Mouse (Mus musculus) heart, postnatal 0 days (tissue): ENCODE results near the gene Gtf3a. TPM values are rescaled to one million over a fixed set of nuclear protein-coding genes. Genes with fewer than 3 reads are reported as not detected.

Experiments used
- ATAC-seq: fragments of 200-750 bp; cut with Nextera tagmentation; 2 replicates; pipeline ENCODE4 v1.8.0; 2017; ENCODE audit warnings: low read depth, moderate number of reproducible peaks, moderate library complexity; ENCODE audit not compliant: insufficient read depth
- DNase-seq: peaks from one replicate; pipeline ENCODE4 v3.0.0-alpha.2; 2016; ENCODE audit warnings: low spot score
- H3K27ac ChIP-seq: fragments of 300-500 bp; sonication (generic); 2 replicates; pipeline ENCODE4 v1.5.1; 2014; ENCODE audit warnings: low read depth, mild to moderate bottlenecking
- H3K27me3 ChIP-seq: fragments of 300-500 bp; sonication (generic); 2 replicates; pipeline ENCODE4 v1.6.1; 2014; ENCODE audit warnings: low read length, mixed read lengths; ENCODE audit not compliant: control insufficient read depth, insufficient read depth
- H3K36me3 ChIP-seq: fragments of 300-500 bp; sonication (generic); replicated peaks from 2 replicates; pipeline ENCODE4 v1.6.1; 2014; ENCODE audit warnings: low read length, mixed read lengths; ENCODE audit not compliant: control insufficient read depth, insufficient read depth
- H3K4me1 ChIP-seq: fragments of 300-500 bp; sonication (generic); 2 replicates; pipeline ENCODE4 v1.6.1; 2014; ENCODE audit warnings: antibody characterized with exemption; ENCODE audit not compliant: control insufficient read depth, insufficient read depth
- H3K4me2 ChIP-seq: fragments of 300-500 bp; sonication (generic); 2 replicates; pipeline ENCODE4 v1.6.1; 2014; ENCODE audit warnings: low read depth, mild to moderate bottlenecking, low read length, moderate library complexity
- H3K4me3 ChIP-seq: fragments of 300-500 bp; sonication (generic); 2 replicates; pipeline ENCODE4 v1.5.1; 2014; ENCODE audit warnings: low read depth, low read length
- H3K9ac ChIP-seq: fragments of 300-500 bp; sonication (generic); replicated peaks from 2 replicates; pipeline ENCODE4 v1.6.1; 2014; ENCODE audit warnings: low read depth, low read length, mixed read lengths
- H3K9me3 ChIP-seq: fragments of 300-500 bp; sonication (generic); replicated peaks from 2 replicates; pipeline ENCODE4 v1.6.1; 2016; ENCODE audit warnings: low read length; ENCODE audit not compliant: control insufficient read depth
- CTCF ChIP-seq: IDR thresholded peaks from 2 replicates; pipeline ENCODE4 v1.5.1; 2016; ENCODE audit warnings: antibody characterized with exemption, control low read depth, low read depth
- EP300 ChIP-seq: IDR thresholded peaks from 2 replicates; pipeline ENCODE4 v1.6.1; 2016; ENCODE audit warnings: antibody characterized with exemption, low read depth
- WGBS: fragments of 180-500 bp; shearing (Covaris S2); extraction: QIAGEN DNeasy Blood & Tissue Kit; methylation state at CpG from one replicate; pipeline ENCODE4 v1.1.7; 2014; 5-methylcytosine and 5-hydroxymethylcytosine counted together
- polyA plus RNA-seq: library from polyadenylated mRNA; unstranded; fragments of >200 nt; fragmentation: Nextera tagmentation; extraction: Ambion mirVana; gene quantifications from 2 replicates; pipeline ENCODE4 v1.2.1, GENCODE M21; 2015
- total RNA-seq: library from RNA; depleted of rRNA; stranded (reverse); fragments of >200 nt; gene quantifications from 2 replicates; pipeline ENCODE4 v1.2.3, GENCODE M21; 2014; ENCODE audit warnings: low replicate concordance; rRNA removed

Gtf3a gene
- total RNA-seq (41.8 and 52.4 TPM in 2 replicates), polyA plus RNA-seq (57.4 and 57.6 TPM in 2 replicates)

- peak within 1 kb of the TSS; percentile 75 for H3K27ac ChIP-seq
- DNase-seq (peak; percentile 82), ATAC-seq (peak; percentile 97)
- H3K27me3 ChIP-seq = no peaks in the 10 kb centered on the region
- peak within 1 kb of the TSS; percentile 93 for H3K4me3 ChIP-seq
- peaks cover 32% of the 10 kb centered on the region for H3K36me3 ChIP-seq
- H3K9ac ChIP-seq = peak within 1 kb of the TSS; percentile 89
- H3K4me1 ChIP-seq = peaks cover 10% of the 10 kb centered on the region
- no peak for TF ChIP-seq EP300
- no peak for TF ChIP-seq CTCF
- H3K9me3 ChIP-seq = no peaks in the 10 kb centered on the region
- H3K4me2 ChIP-seq = peak within 1 kb of the TSS; percentile 99
- whole genome bisulfite sequencing = under 1% methylated on average over 61 of the region's 62 CpGs
These were observed at the start of gene Gtf3a for GRCm38 (mm10) chr5:146948508-146949088. Gene Gtf3a, plus strand, starts transcription at chr5:146948657.

- TF ChIP-seq EP300 (no peak), CTCF (no peak)
- no peak for DNase-seq
- H3K4me1 ChIP-seq = no peaks in the 10 kb centered on the region
- H3K27ac ChIP-seq = no peak overlapping the region
- H3K9me3 ChIP-seq = no peaks in the 10 kb centered on the region
- H3K9ac ChIP-seq = no peak overlapping the region
- H3K27me3 ChIP-seq = 0 out of 2 replicates have a peak, but pooled peaks cover under 1% of the 10 kb centered on the region
- no peaks in the 10 kb centered on the region for H3K36me3 ChIP-seq
- 33% methylated on average over 7 of the region's 7 CpGs for WGBS
- ATAC-seq = no peak; the same call in 1 of the 2 replicates
- no peak overlapping the region for H3K4me2 ChIP-seq
- no peak overlapping the region for H3K4me3 ChIP-seq
These were observed 48.1 kb upstream of the Gtf3a start for GRCm38 (mm10) chr5:146900331-146900730.

GRCm38 (mm10) chr5:146901501-146901900, 47.0 kb upstream of the Gtf3a start:
- no peak overlapping the region for H3K4me3 ChIP-seq
- H3K4me1 ChIP-seq = no peaks in the 10 kb centered on the region
- no peak for ATAC-seq
- no peak overlapping the region for H3K9ac ChIP-seq
- H3K36me3 ChIP-seq = no peaks in the 10 kb centered on the region
- TF ChIP-seq CTCF = no peak
- TF ChIP-seq EP300 = no peak
- H3K27me3 ChIP-seq = no peaks in the 10 kb centered on the region
- no peak overlapping the region for H3K27ac ChIP-seq
- no peak for DNase-seq
- H3K4me2 ChIP-seq = no peak overlapping the region
- no peaks in the 10 kb centered on the region for H3K9me3 ChIP-seq
- WGBS = 69% methylated on average over 2 of the region's 2 CpGs

- Histone ChIP-seq H3K9me3 (no peaks in the 10 kb centered on the region), H3K36me3 (no peaks in the 10 kb centered on the region), H3K27ac (no peak overlapping the region), H3K4me2 (no peak overlapping the region), H3K9ac (no peak overlapping the region), H3K4me3 (no peak overlapping the region), H3K27me3 (no peaks in the 10 kb centered on the region), H3K4me1 (no peaks in the 10 kb centered on the region)
- TF ChIP-seq CTCF (peak; percentile 85), EP300 (no peak)
- peak; percentile 44 for DNase-seq
- WGBS = 27% methylated on average over 8 of the region's 8 CpGs
- peak; percentile 66 for ATAC-seq
These were observed 44.1 kb upstream of the Gtf3a start for GRCm38 (mm10) chr5:146904404-146904803.

- Histone ChIP-seq H3K4me1 (no peaks in the 10 kb centered on the region), H3K27me3 (no peaks in the 10 kb centered on the region), H3K27ac (no peak overlapping the region), H3K36me3 (no peaks in the 10 kb centered on the region), H3K4me3 (no peak overlapping the region), H3K4me2 (no peak overlapping the region), H3K9ac (no peak overlapping the region), H3K9me3 (no peaks in the 10 kb centered on the region)
- DNase-seq (peak; percentile 42), ATAC-seq (no peak)
- TF ChIP-seq CTCF (peak; percentile 86), EP300 (no peak)
- 22% methylated on average over 14 of the region's 14 CpGs for WGBS
These were observed 42.8 kb upstream of the Gtf3a start for GRCm38 (mm10) chr5:146905486-146906172.
